Mouse (Mus musculus) yolk sac, embryonic 10.5 days (tissue): ENCODE results near the gene Terb2.

Source experiments
- DNase-seq: peaks from one replicate; pipeline ENCODE4 v3.0.0-alpha.2; 2017; ENCODE audit warnings: low spot score

Terb2 gene

DNA sequence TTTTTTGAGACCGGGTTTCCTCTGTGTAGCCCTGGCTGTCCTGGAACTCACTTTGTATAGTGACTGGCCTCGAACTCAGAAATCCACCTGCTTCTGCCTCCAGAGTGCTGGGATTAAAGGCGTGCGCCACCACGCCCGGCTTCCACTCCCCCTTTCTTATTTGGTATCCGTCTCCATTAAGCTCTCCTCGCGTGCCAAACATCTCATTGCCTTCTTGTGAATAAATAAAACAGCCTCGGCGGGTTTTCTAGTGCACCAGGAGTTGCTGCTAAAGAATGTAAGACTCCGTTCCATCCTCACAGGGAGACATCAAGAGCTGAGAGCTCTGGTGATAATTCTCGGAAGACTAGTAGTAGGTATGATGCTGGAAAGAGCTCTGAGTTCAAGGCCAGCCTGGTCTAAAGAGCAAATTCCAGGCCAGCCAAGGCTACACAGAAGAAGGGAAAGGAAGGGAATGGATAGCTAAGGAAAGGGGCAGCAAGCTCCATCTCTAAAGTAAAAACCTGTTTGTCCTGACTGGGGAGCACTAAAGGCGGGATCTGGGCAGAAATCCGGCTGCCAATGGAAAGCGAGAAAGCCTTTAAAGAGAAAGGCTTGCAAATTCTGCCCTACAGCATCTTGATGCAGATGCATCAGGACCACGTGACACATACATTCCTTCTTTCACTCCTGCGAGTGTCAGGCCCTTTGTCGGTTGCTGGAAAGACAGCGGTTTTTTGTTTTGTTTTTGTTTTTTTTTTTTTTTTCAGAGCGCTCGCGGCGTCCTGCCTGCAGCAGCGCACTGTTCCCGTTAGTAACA is 47.9 kb downstream of the Terb2 start:
- peak; percentile 59 for DNase-seq

DNA sequence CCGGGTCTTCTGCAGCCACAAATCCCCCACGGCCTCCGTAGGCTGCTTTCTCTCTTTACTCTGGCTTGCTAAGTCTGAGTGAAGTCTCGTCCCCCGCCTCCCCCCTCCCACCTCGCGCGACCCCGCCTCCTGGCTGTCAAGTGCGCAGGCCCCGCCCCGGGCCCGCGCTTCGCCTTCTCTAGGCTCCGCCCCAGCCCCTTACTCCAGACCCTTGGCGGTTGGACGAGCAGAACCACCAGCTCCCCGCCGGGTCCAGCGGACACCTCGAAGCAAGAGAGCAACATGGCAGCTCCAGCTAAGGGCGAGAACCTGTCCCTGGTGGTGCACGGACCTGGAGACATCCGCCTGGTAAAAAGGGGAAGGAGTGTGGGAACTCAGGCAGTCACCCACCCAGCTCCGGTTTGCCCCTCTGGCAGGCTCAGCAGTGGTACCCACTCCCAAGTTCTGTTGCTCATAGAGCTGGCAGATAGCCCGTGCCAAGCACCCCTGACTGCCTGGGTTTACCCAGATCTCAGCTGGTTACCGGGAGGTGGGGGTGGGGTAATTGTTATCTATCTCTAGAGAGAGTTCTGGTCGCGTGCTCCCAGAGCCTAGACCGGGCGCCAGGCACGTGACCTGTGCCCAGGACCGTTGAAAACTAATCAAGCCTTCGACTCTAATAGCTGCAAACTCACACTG is 48.7 kb downstream of the Terb2 start, which contains the start of gene Sord:
Sord (plus strand) TSS at position 139 of the 678 bp plus-strand sequence.
- DNase-seq: peak; percentile 93

GRCm38 (mm10) chr2:122235425-122235824 is 49.4 kb downstream of the Terb2 start:
- peak; percentile 36 for DNase-seq

GRCm38 (mm10) chr2:122236321-122236720 is 50.2 kb downstream of the Terb2 start:
- no peak for DNase-seq

DNA sequence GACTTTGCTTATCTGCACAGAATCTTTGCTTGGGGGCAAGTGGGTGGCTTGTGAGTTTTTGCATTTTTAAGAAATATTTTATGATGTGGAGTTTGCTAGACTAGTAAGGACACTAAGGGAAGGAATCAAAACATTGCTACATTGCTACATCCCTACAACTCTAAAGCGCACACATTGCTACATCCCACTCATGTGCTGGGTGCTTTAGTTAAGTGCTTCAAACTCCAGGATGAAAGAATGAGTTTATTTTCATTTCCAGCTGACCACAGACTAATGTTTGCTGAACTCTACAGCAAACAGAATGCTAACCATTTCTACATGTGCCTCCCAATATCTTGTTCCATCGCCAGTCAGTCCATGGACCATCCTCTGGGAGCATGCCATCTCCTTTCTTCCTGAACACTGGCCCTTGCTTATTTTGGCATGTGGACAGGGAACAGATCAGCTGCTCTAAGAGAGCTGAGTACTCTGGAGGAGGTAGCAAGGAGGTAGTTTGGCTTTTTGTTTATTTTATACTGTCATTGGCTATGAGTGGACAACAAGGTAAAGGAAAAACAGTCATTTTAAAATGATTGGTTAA is 51.9 kb downstream of the Terb2 start:
- DNase-seq: no peak

DNA sequence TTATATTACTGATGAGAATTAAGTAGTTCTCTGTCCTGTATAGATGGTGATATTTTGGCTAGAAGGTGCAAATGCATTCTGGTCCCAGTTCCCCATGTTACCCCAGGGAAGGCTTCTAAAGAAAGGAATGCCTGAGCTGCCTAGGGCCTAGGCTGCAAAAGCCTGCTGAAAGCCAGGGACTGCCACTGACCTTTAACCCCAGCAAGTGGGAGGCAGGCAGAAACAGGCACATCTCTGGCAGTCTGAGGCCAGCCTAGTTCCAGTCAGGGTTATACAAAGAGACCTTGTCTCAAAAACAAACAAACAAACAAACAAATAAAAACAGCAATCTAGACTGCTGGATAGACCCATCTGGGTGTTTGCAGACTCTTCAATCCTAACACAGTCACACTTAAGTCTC is 54.7 kb downstream of the Terb2 start:
- peak; percentile 67 for DNase-seq

GRCm38 (mm10) chr2:122241226-122241625 is 55.2 kb downstream of the Terb2 start:
- DNase-seq: no peak

DNA sequence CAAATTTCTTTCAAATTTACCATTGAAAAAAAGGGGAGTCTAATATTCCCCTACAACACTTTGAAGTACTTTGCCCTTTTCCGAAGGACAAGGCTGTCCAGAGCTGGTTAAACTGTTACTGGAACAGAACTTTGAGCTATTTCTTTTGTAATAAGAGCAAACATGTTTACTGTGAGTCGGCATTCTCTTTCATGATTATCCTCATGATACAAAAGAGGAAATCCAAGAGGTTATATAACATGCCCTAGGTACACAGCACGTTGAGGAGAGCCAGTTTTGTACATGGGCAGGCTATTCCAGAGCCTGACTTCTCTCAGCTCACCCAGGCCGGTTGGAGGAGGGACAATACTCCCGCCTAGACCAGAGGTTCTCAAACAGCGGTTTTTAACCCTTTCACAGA is 55.9 kb downstream of the Terb2 start:
- DNase-seq: peak; percentile 51

- DNase-seq: peak; percentile 63
These were observed 57.6 kb downstream of the Terb2 start for GRCm38 (mm10) chr2:122243671-122244131.

DNA sequence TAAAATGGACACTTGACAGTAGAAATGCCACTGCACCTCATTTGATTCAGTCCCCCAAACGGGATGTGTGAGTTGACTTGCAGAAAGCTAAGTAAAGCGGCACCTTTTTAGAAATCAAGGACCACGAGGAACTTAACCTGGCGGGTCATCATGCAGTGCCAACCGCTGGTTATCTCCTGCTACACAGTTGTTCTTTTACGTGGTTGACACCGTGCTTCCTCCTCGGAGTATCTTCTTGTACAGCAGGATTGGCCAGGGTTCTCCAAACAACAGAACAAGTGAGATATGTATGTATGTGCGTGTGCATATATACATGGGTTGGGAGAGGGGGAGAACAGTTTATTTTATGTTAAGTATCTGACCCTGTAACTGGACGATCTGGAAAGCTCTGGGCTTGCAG is 61.7 kb downstream of the Terb2 start:
- no peak for DNase-seq

DNA sequence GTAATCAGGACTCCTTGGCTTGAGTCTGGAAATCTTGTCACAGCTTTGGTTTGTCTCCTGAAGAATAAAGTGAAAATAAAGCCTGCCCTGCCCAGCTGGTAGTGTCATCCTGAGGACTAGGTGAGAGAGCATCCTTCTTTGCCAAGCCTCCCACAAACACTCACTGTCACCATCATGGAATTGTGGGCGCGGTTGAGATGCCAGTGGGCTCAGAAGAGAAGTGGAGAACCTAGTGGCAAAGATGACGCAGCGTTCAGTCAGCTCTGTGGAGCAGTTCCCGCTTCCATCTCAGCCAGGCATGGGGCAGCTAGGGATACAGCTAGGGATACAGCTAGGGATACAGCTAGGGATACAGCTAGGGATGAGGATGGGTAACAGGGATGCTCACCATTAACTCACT is 69.9 kb downstream of the Terb2 start:
- DNase-seq: no peak
